Mouse (Mus musculus): ENCODE data around the gene Wdsub1.

DNA sequence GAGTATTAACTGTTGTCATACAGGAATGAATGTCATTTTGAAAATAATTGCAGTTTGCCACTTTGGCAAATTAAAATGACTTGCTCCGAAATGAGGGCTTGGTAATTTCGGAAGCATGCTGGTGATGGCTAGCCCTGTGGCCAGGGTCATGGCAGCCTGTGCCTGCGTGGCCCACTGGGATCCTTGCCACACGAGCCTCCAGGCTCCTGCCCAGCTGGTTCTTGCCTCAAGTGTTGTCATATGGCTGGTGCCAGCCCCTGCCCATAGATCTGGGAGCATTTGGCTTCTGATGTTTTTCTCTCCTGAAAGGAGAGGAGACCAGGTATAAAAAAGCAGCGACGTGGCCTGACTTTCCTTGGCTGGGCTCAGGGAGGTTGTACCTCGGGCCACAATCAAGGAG lies 72.4 kb downstream of the Wdsub1 start:
- TF ChIP-seq POLR2A (IDR thresholded peaks at IDR 0.05; ENCODE audit: insufficient read length, low read depth) (no peak), TCF12 (IDR thresholded peaks at IDR 0.05; ENCODE audit: insufficient read depth, poor library complexity, severe bottlenecking) (no peak), USF1 (IDR thresholded peaks at IDR 0.05; ENCODE audit: low read depth) (no peak), MAX (IDR thresholded peaks at IDR 0.05; ENCODE audit: low read depth) (no peak)

All from myocyte (in vitro differentiated cells).